Mouse (Mus musculus) heart, embryonic 13.5 days (tissue): ENCODE results near the gene Ubald1. TPM values are rescaled to one million over a fixed set of nuclear protein-coding genes. Genes with fewer than 3 reads are reported as not detected.

ENCODE experiments used
- ATAC-seq: fragments of 200-750 bp; cut with Nextera tagmentation; 2 replicates; pipeline ENCODE4 v1.8.0; 2017; ENCODE audit warnings: moderate TSS enrichment; ENCODE audit not compliant: insufficient number of reproducible peaks, low FRiP score, low TSS enrichment; ENCODE audit errors: extremely low read depth
- H3K27ac ChIP-seq: fragments of 300-500 bp; sonication (generic); replicated peaks from 2 replicates; pipeline ENCODE4 v1.5.1; 2015; ENCODE audit warnings: moderate library complexity, mild to moderate bottlenecking, inconsistent platforms
- H3K27me3 ChIP-seq: fragments of 300-500 bp; sonication (generic); replicated peaks from 2 replicates; pipeline ENCODE4 v1.6.1; 2015; ENCODE audit warnings: mild to moderate bottlenecking, inconsistent platforms
- H3K36me3 ChIP-seq: fragments of 300-500 bp; sonication (generic); 2 replicates; pipeline ENCODE4 v1.6.1; 2015; ENCODE audit warnings: mild to moderate bottlenecking, inconsistent platforms
- H3K4me1 ChIP-seq: fragments of 300-500 bp; sonication (generic); 2 replicates; pipeline ENCODE4 v1.6.1; 2015; ENCODE audit warnings: inconsistent platforms
- H3K4me2 ChIP-seq: fragments of 300-500 bp; sonication (generic); 2 replicates; pipeline ENCODE4 v1.6.1; 2015; ENCODE audit warnings: inconsistent platforms, mild to moderate bottlenecking, moderate library complexity
- H3K4me3 ChIP-seq: fragments of 300-500 bp; sonication (generic); 2 replicates; pipeline ENCODE4 v1.5.1; 2015; ENCODE audit warnings: moderate library complexity, mild to moderate bottlenecking, inconsistent platforms
- H3K9ac ChIP-seq: fragments of 300-500 bp; sonication (generic); 2 replicates; pipeline ENCODE4 v1.6.1; 2015; ENCODE audit warnings: inconsistent platforms, mild to moderate bottlenecking, moderate library complexity
- H3K9me3 ChIP-seq: fragments of 300-500 bp; sonication (generic); 2 replicates; pipeline ENCODE4 v1.6.1; 2016; ENCODE audit warnings: inconsistent platforms
- WGBS: fragments of 180-500 bp; shearing (Covaris S2); methylation state at CpG from one replicate; pipeline ENCODE4 v1.1.7; 2015; ENCODE audit warnings: mixed read lengths; 5-methylcytosine and 5-hydroxymethylcytosine counted together
- polyA plus RNA-seq: library from polyadenylated mRNA; unstranded; fragments of >200 nt; fragmentation: Nextera tagmentation; extraction: Ambion mirVana; gene quantifications from 2 replicates; pipeline ENCODE4 v1.2.1, GENCODE M21; 2015

Gene Ubald1
- 24.4 and 26.6 TPM in 2 replicates for polyA plus RNA-seq

GRCm38 (mm10) chr16:4880136-4880825 lies at the start of gene Ubald1:
Ubald1 (minus strand) TSS chr16:4880315.
- Histone ChIP-seq H3K4me3 (peak within 1 kb of the TSS; percentile 93), H3K27ac (peak within 1 kb of the TSS; percentile 100), H3K4me2 (peak within 1 kb of the TSS; percentile 90), H3K36me3 (peaks cover 15% of the 10 kb centered on the region), H3K9me3 (no peaks in the 10 kb centered on the region), H3K9ac (peak within 1 kb of the TSS; percentile 98), H3K4me1 (peaks cover 54% of the 10 kb centered on the region), H3K27me3 (no peaks in the 10 kb centered on the region)
- under 1% methylated on average over 48 of the region's 48 CpGs for WGBS
- ATAC-seq, result peak; percentile 85

- 68% methylated on average over 2 of the region's 2 CpGs for WGBS
- ATAC-seq, result no peak
Observed at GRCm38 (mm10) chr16:4928474-4928873, 48.4 kb upstream of the Ubald1 start.

GRCm38 (mm10) chr16:4927967-4928366 lies 47.9 kb upstream of the Ubald1 start:
- 90% methylated on average over 7 of the region's 7 CpGs for WGBS
- H3K4me1 ChIP-seq, result peaks cover 12% of the 10 kb centered on the region
- no peak overlapping the region for H3K27ac ChIP-seq
- no peak overlapping the region for H3K4me2 ChIP-seq
- H3K27me3 ChIP-seq, result no peaks in the 10 kb centered on the region
- H3K9ac ChIP-seq, result no peak overlapping the region
- no peak for ATAC-seq
- H3K36me3 ChIP-seq, result peaks cover 100% of the 10 kb centered on the region
- H3K4me3 ChIP-seq, result no peak overlapping the region
- no peaks in the 10 kb centered on the region for H3K9me3 ChIP-seq

More at GRCm38 (mm10) chr16:4928474-4928873, 48.4 kb upstream of the Ubald1 start:
- Histone ChIP-seq H3K4me2 (no peak overlapping the region), H3K27me3 (no peaks in the 10 kb centered on the region), H3K9me3 (no peaks in the 10 kb centered on the region), H3K36me3 (peaks cover 100% of the 10 kb centered on the region), H3K9ac (no peak overlapping the region), H3K27ac (no peak overlapping the region; the same call in 1 of the 2 replicates), H3K4me3 (no peak overlapping the region), H3K4me1 (peaks cover 13% of the 10 kb centered on the region)

- Histone ChIP-seq H3K36me3 (peaks cover 99% of the 10 kb centered on the region), H3K4me3 (no peak overlapping the region), H3K9ac (no peak overlapping the region), H3K27me3 (no peaks in the 10 kb centered on the region), H3K9me3 (no peaks in the 10 kb centered on the region), H3K27ac (no peak overlapping the region), H3K4me2 (no peak overlapping the region), H3K4me1 (0 out of 2 replicates have a peak, but pooled peaks cover 3% of the 10 kb centered on the region)
- 83% methylated on average over 5 of the region's 5 CpGs for WGBS
- no peak for ATAC-seq
Observed at GRCm38 (mm10) chr16:4923996-4924395, 43.9 kb upstream of the Ubald1 start.

- H3K9ac ChIP-seq, result no peak overlapping the region
- WGBS, result 79% methylated on average over 6 of the region's 6 CpGs
- H3K4me1 ChIP-seq, result no peaks in the 10 kb centered on the region
- H3K4me2 ChIP-seq, result no peak overlapping the region
- no peak for ATAC-seq
- peaks cover 98% of the 10 kb centered on the region for H3K36me3 ChIP-seq
- H3K9me3 ChIP-seq, result no peaks in the 10 kb centered on the region
- no peak overlapping the region for H3K4me3 ChIP-seq
- H3K27me3 ChIP-seq, result no peaks in the 10 kb centered on the region
- H3K27ac ChIP-seq, result no peak overlapping the region
Observed at GRCm38 (mm10) chr16:4922481-4922880, 42.4 kb upstream of the Ubald1 start.

GRCm38 (mm10) chr16:4920556-4920955 lies 40.4 kb upstream of the Ubald1 start:
- H3K36me3 ChIP-seq, result peaks cover 98% of the 10 kb centered on the region
- no peaks in the 10 kb centered on the region for H3K27me3 ChIP-seq
- 0 out of 2 replicates have a peak, but pooled peaks cover 7% of the 10 kb centered on the region for H3K4me1 ChIP-seq
- H3K27ac ChIP-seq, result peak overlapping the region; percentile 58
- H3K9ac ChIP-seq, result no peak overlapping the region
- H3K4me2 ChIP-seq, result no peak overlapping the region
- no peak overlapping the region for H3K4me3 ChIP-seq
- no peaks in the 10 kb centered on the region for H3K9me3 ChIP-seq
- ATAC-seq, result no peak
- WGBS, result 68% methylated on average over 4 of the region's 4 CpGs

- H3K9me3 ChIP-seq, result no peaks in the 10 kb centered on the region
- H3K4me3 ChIP-seq, result no peak overlapping the region
- 86% methylated on average over 2 of the region's 2 CpGs for WGBS
- peaks cover 88% of the 10 kb centered on the region for H3K36me3 ChIP-seq
- no peak for ATAC-seq
- no peak overlapping the region for H3K9ac ChIP-seq
- no peak overlapping the region for H3K27ac ChIP-seq
- H3K4me1 ChIP-seq, result peaks cover 26% of the 10 kb centered on the region
- H3K4me2 ChIP-seq, result no peak overlapping the region
- H3K27me3 ChIP-seq, result no peaks in the 10 kb centered on the region
Observed at GRCm38 (mm10) chr16:4916608-4917007, 36.5 kb upstream of the Ubald1 start.

GRCm38 (mm10) chr16:4915931-4916330 lies 35.8 kb upstream of the Ubald1 start:
- Histone ChIP-seq H3K4me1 (peaks cover 26% of the 10 kb centered on the region), H3K9me3 (no peaks in the 10 kb centered on the region), H3K4me2 (no peak overlapping the region), H3K4me3 (no peak overlapping the region), H3K9ac (no peak overlapping the region), H3K36me3 (peaks cover 88% of the 10 kb centered on the region), H3K27me3 (no peaks in the 10 kb centered on the region), H3K27ac (no peak overlapping the region)
- 55% methylated on average over 3 of the region's 3 CpGs for WGBS
- ATAC-seq, result no peak

- H3K9ac ChIP-seq, result peak overlapping the region; percentile 56
Observed at GRCm38 (mm10) chr16:4913783-4914735, 33.9 kb upstream of the Ubald1 start.

GRCm38 (mm10) chr16:4912907-4913782 lies 33.0 kb upstream of the Ubald1 start:
- peak overlapping the region; percentile 32; the same call in 1 of the 2 replicates for H3K4me2 ChIP-seq
- H3K4me1 ChIP-seq, result peaks cover 26% of the 10 kb centered on the region
- H3K9ac ChIP-seq, result peak overlapping the region; percentile 56
- no peaks in the 10 kb centered on the region for H3K27me3 ChIP-seq
- peak overlapping the region; percentile 78 for H3K27ac ChIP-seq
- no peaks in the 10 kb centered on the region for H3K9me3 ChIP-seq
- WGBS, result 59% methylated on average over 11 of the region's 11 CpGs
- H3K4me3 ChIP-seq, result no peak overlapping the region
- no peak for ATAC-seq
- H3K36me3 ChIP-seq, result peaks cover 88% of the 10 kb centered on the region

More at GRCm38 (mm10) chr16:4913783-4914735, 33.9 kb upstream of the Ubald1 start:
- H3K4me1 ChIP-seq, result peaks cover 26% of the 10 kb centered on the region
- WGBS, result 29% methylated on average over 12 of the region's 12 CpGs
- no peak overlapping the region for H3K4me3 ChIP-seq
- H3K9me3 ChIP-seq, result no peaks in the 10 kb centered on the region
- peaks cover 88% of the 10 kb centered on the region for H3K36me3 ChIP-seq
- H3K27ac ChIP-seq, result peak overlapping the region; percentile 78
- ATAC-seq, result peak; percentile 7; the same call in 1 of the 2 replicates
- H3K27me3 ChIP-seq, result no peaks in the 10 kb centered on the region
- H3K4me2 ChIP-seq, result peak overlapping the region; percentile 32; the same call in 1 of the 2 replicates
